Mouse (Mus musculus) myocyte (in vitro differentiated cells): Measurements from ENCODE around the gene Bicdl2.

ENCODE experiments used
- MAX ChIP-seq: IDR thresholded peaks from one replicate; pipeline ENCODE4 v1.6.1; 2011; ENCODE audit warnings: low read depth, mild to moderate bottlenecking, control low read depth
- MYOD1 ChIP-seq, 3 experiments: IDR thresholded peaks; one replicate each; pipeline ENCODE4 v1.6.1; 2011; ENCODE audit warnings: control low read depth in 2 of 3, low read depth in 2 of 3, mild to moderate bottlenecking in 2 of 3, moderate library complexity in 1 of 3; ENCODE audit not compliant: insufficient read length in 2 of 3, control insufficient read depth in 1 of 3
- POLR2A ChIP-seq: IDR thresholded peaks from one replicate; pipeline ENCODE4 v1.6.1; 2011; ENCODE audit warnings: low read depth, mild to moderate bottlenecking, control low read depth, moderate library complexity; ENCODE audit not compliant: insufficient read length
- POLR2AphosphoS2 ChIP-seq: IDR thresholded peaks from one replicate; pipeline ENCODE4 v1.6.1; 2011; ENCODE audit warnings: low read depth, control low read depth; ENCODE audit not compliant: insufficient read length
- TCF3 ChIP-seq: IDR thresholded peaks from one replicate; pipeline ENCODE4 v1.6.1; 2011; ENCODE audit warnings: low read depth, control low read depth; ENCODE audit not compliant: insufficient read length

DNA sequence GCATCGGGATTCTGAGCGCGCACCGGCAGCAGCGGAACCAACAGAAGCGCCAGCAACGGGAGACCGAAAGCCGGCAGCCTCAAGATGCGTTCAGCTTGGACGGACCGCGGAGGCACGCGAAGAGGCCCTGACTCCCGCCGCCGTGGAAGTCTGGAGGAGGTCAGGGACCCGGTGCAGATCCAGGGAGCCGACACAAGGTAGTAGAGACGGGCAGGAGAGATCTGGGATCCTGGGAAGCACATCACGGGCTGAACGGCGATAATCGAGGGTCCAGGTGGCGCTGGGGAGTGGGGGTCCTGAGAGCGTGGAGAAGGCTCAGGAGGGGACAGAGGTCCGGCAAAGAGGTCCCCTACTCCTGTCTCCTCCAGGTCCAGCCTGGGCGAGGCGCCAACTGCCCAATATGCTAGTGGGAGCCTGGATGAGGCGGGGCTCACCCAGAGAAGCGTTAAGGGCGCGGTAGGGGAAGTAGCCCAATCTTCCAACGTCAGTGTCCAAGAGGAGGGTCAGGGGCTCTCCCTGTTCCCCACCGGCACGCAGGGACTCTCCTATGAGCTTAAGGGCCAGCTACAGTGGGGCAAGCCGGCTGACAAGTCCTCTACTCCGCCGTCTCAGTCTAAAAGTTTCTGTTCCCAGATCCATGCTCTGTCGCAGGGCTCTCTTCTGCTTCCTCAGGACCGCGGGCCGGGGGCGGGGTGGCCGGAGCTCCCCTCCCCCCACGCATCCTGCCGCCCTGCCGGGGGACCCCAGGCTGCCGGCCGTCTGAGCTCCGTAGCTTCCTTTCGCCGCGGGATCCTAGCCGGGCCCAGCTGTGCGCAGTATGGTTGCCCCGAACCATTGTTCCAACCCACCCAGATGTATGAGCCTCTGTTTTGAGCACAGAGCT, 15.5 kb upstream of the Bicdl2 start, which contains the start of gene Mmp25:
- TF ChIP-seq TCF3 = no peak
- TF ChIP-seq POLR2AphosphoS2 = no peak
- TF ChIP-seq MAX = no peak
- no peak for TF ChIP-seq POLR2A
- TF ChIP-seq MYOD1 (IDR thresholded peaks at IDR 0.05; ENCODE audit: control insufficient read depth in 1 of 3, insufficient read length in 2 of 3, low read depth in 2 of 3) = no peak
